Mouse (Mus musculus) intestine, embryonic 16.5 days (tissue): ENCODE measurements at regions not wholly inside any gene's neighbourhood (a gene's known extent, or its start where the extent isn't known, plus 50 kb on each side); places are given as distances from the start of the nearest gene placed in this dataset.
A peak's percentile ranks its signal among the peaks of the same experiment; 100 is the strongest.
"Not testable (repeated sequence)": the region's sequence is repeated elsewhere in the genome, so short reads cannot be mapped to it uniquely, and the experiment has no call there.

Experiments
- ATAC-seq: fragments of 200-750 bp; cut with Nextera tagmentation; 2 replicates; pipeline ENCODE4 v1.8.0; 2017; ENCODE audit warnings: moderate TSS enrichment, moderate library complexity
- H3K27ac ChIP-seq: fragments of 300-500 bp; sonication (generic); 2 replicates; pipeline ENCODE4 v1.5.1; 2014; ENCODE audit warnings: mild to moderate bottlenecking, low read length
- H3K27me3 ChIP-seq: fragments of 300-500 bp; sonication (generic); replicated peaks from 2 replicates; pipeline ENCODE4 v1.6.1; 2014; ENCODE audit warnings: low read length, control low read depth, mixed read lengths; ENCODE audit not compliant: control insufficient read depth, insufficient read depth
- H3K36me3 ChIP-seq: fragments of 300-500 bp; sonication (generic); 2 replicates; pipeline ENCODE4 v1.6.1; 2014; ENCODE audit warnings: low read length, control low read depth; ENCODE audit not compliant: control insufficient read depth, insufficient read depth
- H3K4me1 ChIP-seq: fragments of 300-500 bp; sonication (generic); 2 replicates; pipeline ENCODE4 v1.6.1; 2014; ENCODE audit warnings: low read length, control low read depth, mixed read lengths; ENCODE audit not compliant: control insufficient read depth, insufficient read depth
- H3K4me2 ChIP-seq: fragments of 300-500 bp; sonication (generic); 2 replicates; pipeline ENCODE4 v1.6.1; 2014; ENCODE audit warnings: low read depth, low read length, control low read depth
- H3K4me3 ChIP-seq: fragments of 300-500 bp; sonication (generic); 2 replicates; pipeline ENCODE4 v1.5.1; 2014; ENCODE audit warnings: mild to moderate bottlenecking, low read length
- H3K9ac ChIP-seq: fragments of 300-500 bp; sonication (generic); 2 replicates; pipeline ENCODE4 v1.6.1; 2014; ENCODE audit warnings: low read depth, low read length
- H3K9me3 ChIP-seq: fragments of 300-500 bp; sonication (generic); 2 replicates; pipeline ENCODE4 v1.6.1; 2016; ENCODE audit warnings: low read length, control low read depth; ENCODE audit not compliant: control insufficient read depth
- WGBS: fragments of 180-500 bp; shearing (Covaris S2); extraction: QIAGEN DNeasy Blood & Tissue Kit; methylation state at CpG from one replicate; pipeline ENCODE4 v1.1.7; 2014; 5-methylcytosine and 5-hydroxymethylcytosine counted together

DNA sequence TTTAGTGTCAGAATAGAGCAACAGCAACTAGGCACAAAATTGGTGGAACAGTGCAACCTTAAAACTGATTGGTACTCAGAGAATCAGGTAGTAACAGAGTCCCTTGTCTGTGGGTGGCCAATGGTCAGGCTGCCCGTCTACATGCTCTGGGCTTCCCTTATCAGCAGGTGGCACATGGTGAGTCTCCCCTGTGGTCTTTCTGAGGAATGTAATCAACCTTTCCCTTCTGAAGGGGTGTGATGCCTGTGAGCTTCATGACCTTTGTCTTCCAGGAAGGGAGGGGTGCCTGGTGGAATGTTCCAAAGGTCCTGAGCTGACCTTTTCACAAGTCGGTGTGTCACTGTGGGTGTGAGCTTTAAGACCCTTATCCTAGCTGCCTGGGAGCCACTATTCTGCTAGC, 438.4 kb downstream of the Rfpl4b start:
- H3K36me3 ChIP-seq = no peaks in the 10 kb centered on the region
- no peak overlapping the region for H3K4me3 ChIP-seq
- no peak overlapping the region for H3K9ac ChIP-seq
- H3K4me1 ChIP-seq = no peaks in the 10 kb centered on the region
- ATAC-seq = peak; percentile 90
- H3K9me3 ChIP-seq = no peaks in the 10 kb centered on the region
- WGBS = 31% methylated on average over 2 of the region's 2 CpGs
- no peak overlapping the region for H3K27ac ChIP-seq
- H3K27me3 ChIP-seq = no peaks in the 10 kb centered on the region
- no peak overlapping the region for H3K4me2 ChIP-seq

GRCm38 (mm10) chr10:38381873-38382296, 439.7 kb downstream of the Rfpl4b start:
- H3K9me3 ChIP-seq = no peaks in the 10 kb centered on the region
- no peak for ATAC-seq
- no peak overlapping the region for H3K4me3 ChIP-seq
- 79% methylated on average over 7 of the region's 7 CpGs for WGBS
- H3K27ac ChIP-seq = no peak overlapping the region
- H3K27me3 ChIP-seq = no peaks in the 10 kb centered on the region
- H3K36me3 ChIP-seq = no peaks in the 10 kb centered on the region
- no peak overlapping the region for H3K9ac ChIP-seq
- no peak overlapping the region for H3K4me2 ChIP-seq
- no peaks in the 10 kb centered on the region for H3K4me1 ChIP-seq

DNA sequence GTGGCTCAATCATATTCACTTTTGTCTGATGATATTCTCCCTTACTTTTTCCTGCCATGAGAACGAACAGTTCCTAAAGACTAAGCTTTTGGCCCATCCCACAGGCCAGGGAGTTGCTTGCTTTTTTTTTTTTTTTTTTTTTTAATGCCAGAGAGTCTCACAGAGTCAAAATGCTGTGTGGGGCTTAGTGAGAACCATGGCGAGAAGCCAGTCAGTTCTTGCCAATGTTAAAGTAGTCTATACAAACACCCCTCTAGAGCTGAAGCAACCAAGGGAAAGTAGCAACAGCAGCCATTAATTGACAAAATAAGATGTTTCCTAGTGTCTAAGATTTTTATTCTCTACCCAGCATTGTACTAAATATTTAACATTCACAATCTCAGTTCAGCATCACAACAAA, 441.2 kb downstream of the Rfpl4b start:
- no peak for ATAC-seq
- WGBS = 74% methylated on average over 2 of the region's 2 CpGs

GRCm38 (mm10) chr10:38366776-38367175, 454.8 kb downstream of the Rfpl4b start:
- H3K4me3 ChIP-seq = no peak overlapping the region
- no peak overlapping the region for H3K4me2 ChIP-seq
- no peaks in the 10 kb centered on the region for H3K4me1 ChIP-seq
- H3K27me3 ChIP-seq = no peaks in the 10 kb centered on the region
- WGBS = 94% methylated on average over 2 of the region's 2 CpGs
- no peaks in the 10 kb centered on the region for H3K9me3 ChIP-seq
- no peaks in the 10 kb centered on the region for H3K36me3 ChIP-seq
- H3K27ac ChIP-seq = no peak overlapping the region
- H3K9ac ChIP-seq = no peak overlapping the region
- no peak for ATAC-seq

More for the DNA sequence above, 441.2 kb downstream of the Rfpl4b start:
- Histone ChIP-seq H3K9me3 (no peaks in the 10 kb centered on the region), H3K36me3 (no peaks in the 10 kb centered on the region), H3K4me1 (no peaks in the 10 kb centered on the region), H3K4me2 (no peak overlapping the region), H3K4me3 (no peak overlapping the region), H3K9ac (no peak overlapping the region), H3K27me3 (no peaks in the 10 kb centered on the region), H3K27ac (no peak overlapping the region)

GRCm38 (mm10) chr10:38364876-38365275, 456.7 kb downstream of the Rfpl4b start:
- WGBS = 74% methylated on average over 4 of the region's 4 CpGs
- no peaks in the 10 kb centered on the region for H3K9me3 ChIP-seq

DNA sequence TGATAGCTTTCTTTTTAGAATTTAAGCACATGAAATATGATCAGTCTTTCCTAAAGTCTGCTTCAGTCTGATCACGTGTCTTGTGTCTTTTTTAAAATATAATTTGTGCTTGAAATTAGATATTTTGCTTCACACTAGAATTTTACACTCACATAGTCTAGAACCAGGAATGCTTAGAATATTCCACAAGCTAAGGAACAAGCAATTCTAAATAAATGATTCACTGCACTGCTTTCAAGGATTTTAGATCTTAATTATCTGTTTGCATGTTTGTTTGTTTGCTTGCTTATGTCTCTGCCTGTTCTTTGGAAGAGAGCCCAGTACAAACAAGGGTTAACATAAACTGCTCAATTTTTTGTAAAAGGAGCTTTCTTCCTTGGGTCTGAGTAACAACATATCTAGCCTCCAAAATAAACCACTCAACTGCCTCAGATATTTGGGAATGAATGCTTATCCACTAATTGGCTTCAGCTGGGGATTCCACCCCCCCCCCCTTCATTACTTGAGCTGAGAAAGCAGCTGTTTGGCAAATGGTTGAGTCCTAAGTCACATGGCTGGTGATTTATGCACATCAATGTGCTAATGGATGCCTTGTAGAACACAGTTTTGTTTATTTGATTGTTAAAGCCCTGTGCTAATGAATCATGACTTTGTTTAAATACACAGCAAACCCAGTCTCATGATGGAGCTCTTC, 463.9 kb downstream of the Rfpl4b start:
- no peaks in the 10 kb centered on the region for H3K36me3 ChIP-seq
- H3K9ac ChIP-seq = no peak overlapping the region
- peak; percentile 50; the same call in 1 of the 2 replicates for ATAC-seq
- H3K4me3 ChIP-seq = no peak overlapping the region
- no peak overlapping the region for H3K27ac ChIP-seq
- no peaks in the 10 kb centered on the region for H3K9me3 ChIP-seq
- H3K4me1 ChIP-seq = no peaks in the 10 kb centered on the region
- 58% methylated on average over 1 of the region's 1 CpGs for WGBS
- H3K27me3 ChIP-seq = no peaks in the 10 kb centered on the region
- H3K4me2 ChIP-seq = no peak overlapping the region

More at GRCm38 (mm10) chr10:38364876-38365275, 456.7 kb downstream of the Rfpl4b start:
- H3K27me3 ChIP-seq = no peaks in the 10 kb centered on the region
- H3K4me3 ChIP-seq = no peak overlapping the region
- H3K9ac ChIP-seq = no peak overlapping the region
- no peak overlapping the region for H3K4me2 ChIP-seq
- H3K36me3 ChIP-seq = no peaks in the 10 kb centered on the region
- no peaks in the 10 kb centered on the region for H3K4me1 ChIP-seq
- no peak for ATAC-seq
- H3K27ac ChIP-seq = no peak overlapping the region

- Histone ChIP-seq H3K9ac (no peak overlapping the region), H3K4me1 (no peaks in the 10 kb centered on the region), H3K27me3 (no peaks in the 10 kb centered on the region), H3K9me3 (no peaks in the 10 kb centered on the region), H3K36me3 (no peaks in the 10 kb centered on the region), H3K4me2 (no peak overlapping the region), H3K4me3 (no peak overlapping the region), H3K27ac (no peak overlapping the region)
- WGBS = 48% methylated on average over 2 of the region's 2 CpGs
- no peak for ATAC-seq
These were observed 467.6 kb downstream of the Rfpl4b start for GRCm38 (mm10) chr10:38353973-38354372.

DNA sequence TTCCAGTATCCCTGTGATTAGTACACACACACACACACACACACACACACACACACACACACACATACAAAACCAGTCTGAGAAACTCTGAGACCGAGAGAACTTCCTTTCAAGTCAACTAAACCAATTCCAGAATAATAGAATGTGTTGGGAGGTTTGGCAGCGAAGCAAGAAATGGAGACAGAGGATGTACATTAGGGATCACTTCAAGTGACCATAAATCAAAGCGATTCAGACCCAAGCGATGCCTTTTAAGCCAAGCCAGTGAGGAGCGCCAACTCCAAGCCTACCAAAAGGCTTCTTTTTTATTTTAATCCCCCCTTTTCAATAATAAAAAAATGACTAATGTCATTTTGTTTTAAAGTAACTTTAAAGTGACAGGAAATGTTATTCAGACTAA, 468.1 kb downstream of the Rfpl4b start:
- Histone ChIP-seq H3K4me3 (no peak overlapping the region), H3K9ac (no peak overlapping the region), H3K27ac (no peak overlapping the region), H3K4me1 (no peaks in the 10 kb centered on the region), H3K27me3 (no peaks in the 10 kb centered on the region), H3K9me3 (no peaks in the 10 kb centered on the region), H3K36me3 (no peaks in the 10 kb centered on the region), H3K4me2 (no peak overlapping the region)
- WGBS = 55% methylated on average over 5 of the region's 5 CpGs
- ATAC-seq = no peak

DNA sequence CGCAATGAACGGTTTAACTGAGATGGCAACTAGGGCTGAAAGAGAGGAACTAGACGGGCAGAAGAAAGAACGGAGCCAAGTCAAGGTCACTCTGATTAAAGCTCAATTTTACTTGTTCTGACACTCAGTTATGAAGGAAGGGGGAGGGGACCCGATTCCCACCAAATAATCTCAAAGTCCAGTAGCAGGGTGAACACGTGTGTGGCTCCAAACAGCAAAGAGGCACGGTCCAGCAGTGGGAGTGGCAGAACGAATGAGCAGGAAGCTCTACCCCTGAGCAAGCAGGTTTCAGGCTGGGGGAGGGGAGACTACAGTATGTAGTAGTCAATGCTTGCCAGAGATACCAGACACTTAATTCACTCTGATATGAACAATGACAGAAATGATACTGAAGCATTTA, 474.6 kb downstream of the Rfpl4b start:
- H3K4me3 ChIP-seq, H3K9ac ChIP-seq, H3K9me3 ChIP-seq, H3K27me3 ChIP-seq, H3K27ac ChIP-seq, H3K4me2 ChIP-seq, H3K36me3 ChIP-seq, H3K4me1 ChIP-seq: not testable (repeated sequence)
- peak; percentile 74 for ATAC-seq
- WGBS = 50% methylated on average over 8 of the region's 8 CpGs
